Mouse (Mus musculus) forebrain, embryonic 14.5 days (tissue): ENCODE measurements around the gene Creg1. TPM values are rescaled to one million over a fixed set of nuclear protein-coding genes. Genes with fewer than 3 reads are reported as not detected.

ENCODE experiments used
- ATAC-seq: fragments of 200-750 bp; cut with Nextera tagmentation; 2 replicates; pipeline ENCODE4 v1.8.0; 2017; ENCODE audit warnings: mild to moderate bottlenecking, moderate library complexity
- DNase-seq: peaks from one replicate; pipeline ENCODE4 v3.0.0-alpha.2; 2015; ENCODE audit warnings: low spot score
- H3K27ac ChIP-seq: fragments of 300-500 bp; sonication (generic); 2 replicates; pipeline ENCODE4 v1.5.1; 2014; ENCODE audit warnings: low read depth, mild to moderate bottlenecking, control low read depth, low read length, moderate library complexity
- H3K27me3 ChIP-seq: fragments of 300-500 bp; sonication (generic); replicated peaks from 2 replicates; pipeline ENCODE4 v1.6.1; 2014; ENCODE audit warnings: low read length, control low read depth, mixed read lengths; ENCODE audit not compliant: control insufficient read depth, insufficient read depth
- H3K36me3 ChIP-seq: fragments of 300-500 bp; sonication (generic); 2 replicates; pipeline ENCODE4 v1.6.1; 2014; ENCODE audit warnings: low read length, control low read depth; ENCODE audit not compliant: control insufficient read depth, insufficient read depth
- H3K4me1 ChIP-seq: fragments of 300-500 bp; sonication (generic); 2 replicates; pipeline ENCODE4 v1.6.1; 2014; ENCODE audit warnings: antibody characterized with exemption, low read length, control low read depth; ENCODE audit not compliant: control insufficient read depth, insufficient read depth
- H3K4me2 ChIP-seq: fragments of 300-500 bp; sonication (generic); 2 replicates; pipeline ENCODE4 v1.6.1; 2014; ENCODE audit warnings: mild to moderate bottlenecking, control low read depth, low read length
- H3K4me3 ChIP-seq: fragments of 300-500 bp; sonication (generic); 2 replicates; pipeline ENCODE4 v1.5.1; 2014; ENCODE audit warnings: low read depth, low read length, control low read depth
- H3K9ac ChIP-seq: fragments of 300-500 bp; sonication (generic); 2 replicates; pipeline ENCODE4 v1.6.1; 2014; ENCODE audit warnings: mild to moderate bottlenecking, low read length, control low read depth, moderate library complexity
- H3K9me3 ChIP-seq: fragments of 300-500 bp; sonication (generic); replicated peaks from 2 replicates; pipeline ENCODE4 v1.6.1; 2016; ENCODE audit warnings: low read length, control low read depth, mixed read lengths; ENCODE audit not compliant: control insufficient read depth
- WGBS: fragments of 180-500 bp; shearing (Covaris S2); extraction: QIAGEN DNeasy Blood & Tissue Kit; methylation state at CpG from one replicate; pipeline ENCODE4 v1.1.7; 2014; 5-methylcytosine and 5-hydroxymethylcytosine counted together
- polyA plus RNA-seq: library from polyadenylated mRNA; unstranded; fragments of >200 nt; fragmentation: Nextera tagmentation; extraction: Ambion mirVana; gene quantifications from 2 replicates; pipeline ENCODE4 v1.2.1, GENCODE M21; 2014

Gene Creg1
- polyA plus RNA-seq, 1 experiment from 2014 or later: 28.8 TPM

DNA sequence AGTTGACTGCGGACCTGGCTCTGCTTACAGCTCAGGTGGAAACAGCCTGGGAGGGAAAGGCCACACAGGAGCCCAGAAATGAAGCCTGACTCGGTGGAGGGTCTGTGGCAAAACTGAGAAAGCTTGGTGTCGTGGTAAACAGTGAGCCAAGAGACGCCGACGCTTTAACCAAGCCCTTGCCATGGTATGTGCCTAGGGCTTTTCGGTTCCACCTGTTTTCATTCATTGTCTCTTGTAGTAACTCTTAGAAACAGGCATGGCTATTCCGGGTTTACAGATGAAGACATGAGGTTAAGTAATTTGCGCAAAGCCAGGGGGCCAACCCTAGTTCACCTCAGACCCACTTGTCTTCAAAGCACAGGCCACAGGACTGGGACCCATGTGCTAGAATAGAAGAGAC, 1.0 kb downstream of the Creg1 start:
- H3K9ac ChIP-seq: peak overlapping the region; percentile 74; the same call in 1 of the 2 replicates
- 54% methylated on average over 9 of the region's 9 CpGs for WGBS
- peaks cover 10% of the 10 kb centered on the region for H3K4me1 ChIP-seq
- peak overlapping the region; percentile 77 for H3K4me3 ChIP-seq
- H3K27me3 ChIP-seq: no peaks in the 10 kb centered on the region; the same call in 1 of the 2 replicates
- no peaks in the 10 kb centered on the region for H3K9me3 ChIP-seq
- ATAC-seq: no peak
- H3K36me3 ChIP-seq: no peaks in the 10 kb centered on the region
- H3K4me2 ChIP-seq: peak overlapping the region; percentile 95
- no peak for DNase-seq
- no peak overlapping the region for H3K27ac ChIP-seq

DNA sequence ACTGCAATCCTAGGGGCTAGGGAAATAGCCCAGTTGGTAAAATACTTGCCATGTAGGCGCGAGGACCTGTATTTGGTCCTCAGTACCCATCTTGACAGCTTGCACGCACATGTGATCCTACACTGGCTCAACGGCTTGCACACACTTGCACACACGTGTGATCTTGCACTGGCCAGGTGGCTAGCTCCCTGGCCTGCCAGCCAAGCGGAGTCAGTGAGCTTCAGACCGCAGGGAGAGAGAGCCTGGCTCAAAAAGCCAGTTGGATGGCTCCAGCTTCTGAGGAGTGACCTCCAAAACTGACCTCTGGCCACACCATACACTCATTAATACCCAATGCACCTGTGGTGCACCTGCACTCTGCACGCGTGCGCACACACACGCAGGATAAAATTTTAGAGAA, 1.5 kb downstream of the Creg1 start:
- H3K9me3 ChIP-seq: no peaks in the 10 kb centered on the region
- H3K36me3 ChIP-seq: no peaks in the 10 kb centered on the region
- H3K27ac ChIP-seq: no peak overlapping the region
- no peak overlapping the region for H3K4me2 ChIP-seq
- peaks cover 10% of the 10 kb centered on the region for H3K4me1 ChIP-seq
- 88% methylated on average over 11 of the region's 11 CpGs for WGBS
- H3K4me3 ChIP-seq: no peak overlapping the region
- no peak overlapping the region for H3K9ac ChIP-seq
- DNase-seq (no peak), ATAC-seq (no peak)
- no peaks in the 10 kb centered on the region; the same call in 1 of the 2 replicates for H3K27me3 ChIP-seq

DNA sequence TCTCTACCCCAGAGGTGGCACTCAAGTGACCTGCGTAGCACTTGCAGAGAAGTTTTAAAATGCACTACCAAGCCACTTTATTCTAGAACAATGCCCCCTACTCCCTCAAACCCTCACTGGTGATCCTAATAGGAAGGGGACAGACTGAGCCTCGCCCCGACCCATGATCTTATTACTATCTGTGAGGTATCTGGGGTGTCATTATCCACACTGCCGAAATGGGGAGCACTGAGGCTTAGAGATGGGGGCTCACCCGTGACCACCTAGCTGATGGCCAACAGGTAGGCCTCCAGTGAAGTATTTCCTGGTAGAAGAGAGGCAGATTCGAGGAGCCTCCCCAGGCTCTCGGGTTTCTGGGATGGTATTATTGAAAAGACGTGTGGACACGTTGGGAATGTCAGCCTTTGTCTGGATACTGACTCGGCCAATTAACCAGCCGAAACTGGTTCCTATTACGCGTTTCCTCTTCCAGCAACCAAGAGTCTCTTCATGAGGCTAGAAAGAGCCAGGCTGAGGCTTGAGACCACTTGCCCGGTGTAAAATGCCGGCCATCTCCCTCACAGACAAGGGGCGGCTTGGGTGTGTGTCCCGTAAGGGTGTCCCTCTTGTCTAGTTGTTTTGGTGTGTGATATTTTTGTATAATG, 2.2 kb downstream of the Creg1 start:
- no peaks in the 10 kb centered on the region for H3K36me3 ChIP-seq

DNA sequence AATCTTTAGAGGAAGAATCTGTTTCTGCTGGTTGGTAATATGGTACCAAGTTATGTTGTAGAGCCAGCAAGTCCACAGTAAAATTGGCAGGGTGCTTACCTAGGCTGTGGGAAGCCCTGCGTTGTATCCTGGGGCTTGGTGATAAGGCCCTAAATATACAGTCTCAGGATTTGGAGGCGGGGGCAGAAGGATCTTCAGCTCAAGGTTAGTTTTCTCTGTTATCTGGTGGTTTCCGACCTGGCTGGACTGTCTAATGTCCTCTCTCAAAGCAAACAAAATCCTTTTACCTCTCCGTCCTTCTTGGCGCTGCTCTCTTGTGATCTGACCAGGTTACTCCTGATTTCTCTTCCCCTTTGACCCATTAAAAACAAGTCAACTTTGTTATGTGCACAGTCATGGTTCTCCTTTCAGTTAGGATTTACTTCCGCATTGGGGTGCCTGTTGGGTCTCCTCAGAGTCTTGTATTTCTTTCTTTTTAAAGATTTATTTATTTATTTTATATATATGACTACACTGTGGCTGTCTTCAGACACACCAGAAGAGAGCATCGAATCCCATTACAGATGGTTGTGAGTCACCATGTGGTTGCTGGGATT, 2.8 kb downstream of the Creg1 start:
- H3K36me3 ChIP-seq: no peaks in the 10 kb centered on the region
- peaks cover 10% of the 10 kb centered on the region for H3K4me1 ChIP-seq
- WGBS: 95% methylated on average over 7 of the region's 7 CpGs
- ATAC-seq: no peak
- H3K9ac ChIP-seq: no peak overlapping the region
- no peak for DNase-seq
- no peaks in the 10 kb centered on the region for H3K9me3 ChIP-seq
- no peak overlapping the region for H3K4me2 ChIP-seq
- no peak overlapping the region for H3K27ac ChIP-seq
- no peaks in the 10 kb centered on the region; the same call in 1 of the 2 replicates for H3K27me3 ChIP-seq
- H3K4me3 ChIP-seq: no peak overlapping the region

More for the DNA sequence above, 2.2 kb downstream of the Creg1 start:
- no peaks in the 10 kb centered on the region for H3K9me3 ChIP-seq
- H3K27ac ChIP-seq: no peak overlapping the region
- peaks cover 10% of the 10 kb centered on the region for H3K4me1 ChIP-seq
- no peaks in the 10 kb centered on the region; the same call in 1 of the 2 replicates for H3K27me3 ChIP-seq
- ATAC-seq: no peak
- no peak overlapping the region for H3K4me3 ChIP-seq
- no peak overlapping the region for H3K4me2 ChIP-seq
- no peak for DNase-seq
- WGBS: 79% methylated on average over 17 of the region's 17 CpGs
- H3K9ac ChIP-seq: no peak overlapping the region

DNA sequence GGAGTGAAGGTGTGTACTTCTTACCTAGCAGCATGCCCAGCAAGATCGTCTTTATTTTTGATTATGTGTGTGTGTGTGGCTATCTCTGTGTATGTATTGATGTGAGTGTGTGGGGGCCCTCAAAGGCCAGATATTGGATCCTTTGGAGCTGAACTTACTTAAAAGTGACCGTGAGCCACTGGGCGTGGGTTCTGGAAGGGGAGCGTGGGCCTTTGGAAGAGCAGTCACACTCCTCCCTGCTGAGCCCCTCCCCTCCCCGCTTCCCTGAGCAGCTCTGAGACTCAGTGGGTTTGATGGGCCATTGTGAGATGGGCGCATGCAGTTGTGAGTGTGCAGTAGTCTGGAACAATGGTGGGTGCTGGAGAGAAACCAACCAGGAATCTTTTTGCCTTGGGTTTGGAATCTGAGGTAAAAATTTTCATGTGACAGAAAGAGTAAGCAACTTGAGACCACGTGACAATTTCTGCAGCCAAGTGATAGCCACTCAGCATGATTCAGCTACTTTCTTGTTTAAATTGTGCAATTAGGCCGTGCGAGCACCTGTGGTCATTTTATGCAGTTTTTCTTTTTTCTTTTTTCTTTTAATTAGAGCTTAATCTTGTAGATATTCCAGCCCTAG, 5.5 kb downstream of the Creg1 start:
- ATAC-seq: no peak
- Histone ChIP-seq H3K27ac (no peak overlapping the region), H3K4me2 (no peak overlapping the region), H3K9ac (no peak overlapping the region), H3K36me3 (no peaks in the 10 kb centered on the region), H3K4me3 (no peak overlapping the region), H3K4me1 (peaks cover 5% of the 10 kb centered on the region), H3K27me3 (no peaks in the 10 kb centered on the region; the same call in 1 of the 2 replicates), H3K9me3 (no peaks in the 10 kb centered on the region)
- WGBS: 80% methylated on average over 9 of the region's 9 CpGs
- no peak for DNase-seq

DNA sequence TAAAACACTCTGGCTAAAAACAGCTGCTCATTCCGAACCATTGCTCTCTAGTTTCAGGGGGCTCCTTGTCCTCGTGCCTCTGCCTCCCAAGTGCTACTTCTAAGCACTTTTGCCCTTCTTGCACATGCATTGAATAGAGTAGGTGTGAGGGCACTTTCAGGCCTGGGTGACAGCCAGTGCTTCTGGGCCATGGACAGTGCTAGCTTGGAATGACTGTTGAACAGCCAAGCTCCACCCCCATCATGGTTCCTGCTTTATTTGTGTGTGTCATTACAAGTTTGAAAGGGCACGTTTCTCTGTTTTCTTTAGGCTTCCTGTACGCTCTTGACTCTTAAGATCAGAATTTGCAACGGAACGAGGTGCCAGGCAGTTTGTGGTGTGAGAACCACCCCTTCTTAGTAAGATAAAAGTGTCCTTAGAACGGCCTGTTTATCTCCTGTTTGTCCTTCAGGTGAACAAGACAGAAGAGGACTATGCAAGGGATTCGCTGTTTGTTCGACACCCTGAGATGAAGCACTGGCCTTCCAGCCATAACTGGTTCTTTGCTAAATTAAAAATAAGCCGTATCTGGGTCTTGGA, 6.7 kb downstream of the Creg1 start:
- WGBS: 87% methylated on average over 10 of the region's 10 CpGs
- Histone ChIP-seq H3K4me3 (no peak overlapping the region), H3K9me3 (no peaks in the 10 kb centered on the region), H3K4me1 (no peaks in the 10 kb centered on the region), H3K4me2 (no peak overlapping the region), H3K27ac (no peak overlapping the region), H3K9ac (no peak overlapping the region), H3K27me3 (no peaks in the 10 kb centered on the region), H3K36me3 (no peaks in the 10 kb centered on the region)
- ATAC-seq (no peak), DNase-seq (no peak)

DNA sequence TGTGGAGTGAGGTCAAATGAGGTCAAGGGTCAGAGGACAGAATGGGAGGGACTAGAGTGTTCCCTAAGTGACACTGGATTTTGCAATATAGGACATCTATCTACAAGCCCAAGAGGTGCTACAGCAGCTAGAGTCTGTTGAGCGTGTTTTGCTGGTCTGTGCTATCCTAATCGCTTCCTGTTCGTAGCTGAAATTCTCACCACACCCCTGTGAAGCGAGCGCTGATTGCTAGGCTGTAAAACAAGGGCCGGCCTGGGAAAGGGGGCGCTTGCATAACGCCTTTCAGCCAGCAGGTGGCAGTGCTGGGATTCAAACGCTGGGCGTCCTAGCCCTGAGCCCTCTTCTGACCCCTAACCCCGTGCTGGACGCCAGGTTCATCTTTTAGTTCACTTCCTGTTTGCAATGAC, 7.9 kb downstream of the Creg1 start:
- Histone ChIP-seq H3K9me3 (no peaks in the 10 kb centered on the region), H3K27ac (no peak overlapping the region), H3K4me1 (no peaks in the 10 kb centered on the region), H3K4me3 (no peak overlapping the region), H3K36me3 (no peaks in the 10 kb centered on the region), H3K9ac (no peak overlapping the region), H3K27me3 (no peaks in the 10 kb centered on the region), H3K4me2 (0 out of 2 replicates have a peak overlapping the region, but pooled peaks have one; percentile 16)
- DNase-seq: peak; percentile 81
- ATAC-seq: peak; percentile 72
- 2% methylated on average over 12 of the region's 12 CpGs for WGBS

DNA sequence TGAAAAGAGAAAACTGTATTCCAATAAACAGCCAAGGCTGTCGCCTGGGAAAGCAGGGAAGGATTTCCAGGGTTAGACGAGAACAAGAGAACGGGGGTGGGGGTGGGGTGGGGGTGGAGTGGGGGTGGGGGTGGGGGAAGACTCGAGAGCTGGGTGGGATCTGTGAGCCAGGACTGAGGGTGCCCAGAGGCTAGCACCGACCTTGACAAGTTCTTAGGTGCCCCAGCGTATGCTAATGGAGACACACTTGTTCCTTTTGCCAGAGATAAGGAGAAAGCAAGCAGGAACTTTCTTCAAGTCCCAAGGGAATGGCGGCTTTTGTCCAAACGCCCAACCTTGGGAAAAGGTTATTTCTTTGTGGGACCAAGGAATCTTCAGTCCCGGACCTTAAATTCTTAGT, 8.5 kb downstream of the Creg1 start:
- H3K9ac ChIP-seq: no peak overlapping the region
- no peaks in the 10 kb centered on the region for H3K4me1 ChIP-seq
- no peak overlapping the region for H3K4me3 ChIP-seq
- WGBS: 56% methylated on average over 9 of the region's 9 CpGs
- no peak overlapping the region for H3K27ac ChIP-seq
- no peaks in the 10 kb centered on the region for H3K27me3 ChIP-seq
- DNase-seq (no peak), ATAC-seq (peak; percentile 1; the same call in 1 of the 2 replicates)
- H3K4me2 ChIP-seq: 0 out of 2 replicates have a peak overlapping the region, but pooled peaks have one; percentile 16
- H3K9me3 ChIP-seq: no peaks in the 10 kb centered on the region
- no peaks in the 10 kb centered on the region for H3K36me3 ChIP-seq
